Mouse (Mus musculus): Measurements from ENCODE around the gene Atad1.
"Not testable (repeated sequence)": the region's sequence is repeated elsewhere in the genome, so short reads cannot be mapped to it uniquely, and the experiment has no call there.

The Atad1 gene

GRCm38 (mm10) chr19:32680894-32681293 lies 58.7 kb downstream of the Atad1 start:
- DNase-seq (ENCODE audit: low spot score in 2 of 2): no peak

GRCm38 (mm10) chr19:32675766-32676165 lies 63.8 kb downstream of the Atad1 start:
- DNase-seq (ENCODE audit: low spot score in 2 of 2): no peak

- not testable (repeated sequence) for DNase-seq (ENCODE audit: low spot score in 2 of 2)
Measured at GRCm38 (mm10) chr19:32667830-32668229, 71.8 kb downstream of the Atad1 start.

- no peak for DNase-seq (ENCODE audit: low spot score in 2 of 2)
Measured at GRCm38 (mm10) chr19:32665243-32665642, 74.3 kb downstream of the Atad1 start.

GRCm38 (mm10) chr19:32662936-32663335 lies 76.7 kb downstream of the Atad1 start:
- no peak for DNase-seq (ENCODE audit: low spot score in 2 of 2)

GRCm38 (mm10) chr19:32659346-32659745 lies 80.2 kb downstream of the Atad1 start:
- DNase-seq (ENCODE audit: low spot score in 2 of 2): no peak

- no peak for DNase-seq (ENCODE audit: low spot score in 2 of 2)
Measured at GRCm38 (mm10) chr19:32653630-32654362, 85.8 kb downstream of the Atad1 start.

GRCm38 (mm10) chr19:32653122-32653521 lies 86.5 kb downstream of the Atad1 start:
- no peak for DNase-seq (ENCODE audit: low spot score in 2 of 2)

- no peak for DNase-seq (ENCODE audit: low spot score in 2 of 2)
Measured at GRCm38 (mm10) chr19:32651046-32651445, 88.5 kb downstream of the Atad1 start.

- DNase-seq (ENCODE audit: low spot score in 2 of 2): no peak
Measured at GRCm38 (mm10) chr19:32648019-32648571, 91.5 kb downstream of the Atad1 start.

- DNase-seq (ENCODE audit: low spot score in 2 of 2): no peak
Measured at GRCm38 (mm10) chr19:32646382-32646781, 93.2 kb downstream of the Atad1 start.

- DNase-seq (ENCODE audit: low spot score in 2 of 2): no peak
Measured at GRCm38 (mm10) chr19:32645939-32646338, 93.6 kb downstream of the Atad1 start.

GRCm38 (mm10) chr19:32643642-32644041 lies 95.9 kb downstream of the Atad1 start:
- DNase-seq (ENCODE audit: low spot score in 2 of 2): no peak

- no peak for DNase-seq (ENCODE audit: low spot score in 2 of 2)
Measured at GRCm38 (mm10) chr19:32641995-32642394, 97.6 kb downstream of the Atad1 start.

GRCm38 (mm10) chr19:32641535-32641934 lies 98.1 kb downstream of the Atad1 start:
- no peak for DNase-seq (ENCODE audit: low spot score in 2 of 2)

GRCm38 (mm10) chr19:32638276-32638903 lies 101.2 kb downstream of the Atad1 start:
- no peak for DNase-seq (ENCODE audit: low spot score in 2 of 2)

GRCm38 (mm10) chr19:32637357-32638275 lies 102.0 kb downstream of the Atad1 start:
- peak in 1 of 2 experiments; percentile 15 for DNase-seq (ENCODE audit: low spot score in 2 of 2)

GRCm38 (mm10) chr19:32634916-32635315 lies 104.7 kb downstream of the Atad1 start:
- no peak for DNase-seq (ENCODE audit: low spot score in 2 of 2)

- DNase-seq (ENCODE audit: low spot score in 2 of 2): no peak
Measured at GRCm38 (mm10) chr19:32628572-32629132, 110.9 kb downstream of the Atad1 start.

- DNase-seq (ENCODE audit: low spot score in 2 of 2): no peak
Measured at GRCm38 (mm10) chr19:32627631-32628030, 112.0 kb downstream of the Atad1 start.

GRCm38 (mm10) chr19:32626768-32627331 lies 112.7 kb downstream of the Atad1 start:
- DNase-seq (ENCODE audit: low spot score in 2 of 2): no peak

Data from spleen, postnatal 14 days (tissue).